Mouse (Mus musculus): Measurements from ENCODE around the gene Pbrm1.

DNA sequence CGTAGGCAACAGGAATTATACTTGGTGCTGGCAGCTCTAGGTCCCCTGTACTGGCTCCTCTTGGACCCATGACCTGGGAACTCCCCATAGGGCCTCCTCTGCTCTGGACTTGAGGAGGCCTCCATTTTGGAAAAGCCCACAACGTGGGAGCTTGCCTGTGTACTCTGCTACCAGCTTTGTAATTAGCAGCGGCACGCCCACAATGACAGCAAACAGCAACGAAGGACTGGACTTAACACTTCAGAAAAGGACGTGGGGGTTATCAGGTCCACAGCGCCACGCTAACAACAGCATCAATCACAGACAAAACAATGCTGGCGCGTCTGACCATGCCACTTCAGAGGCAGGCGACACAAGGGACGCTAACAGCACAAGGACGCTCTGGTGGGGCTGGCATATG lies 152.0 kb downstream of the Pbrm1 start:
- no peak for TF ChIP-seq GATA1 (IDR thresholded peaks at IDR 0.05; ENCODE audit: borderline replicate concordance, low read length)
- no peak for TF ChIP-seq FLI1 (IDR thresholded peaks at IDR 0.05; ENCODE audit: low read length)

Measured in megakaryocyte, embryonic 14.5 days (primary cell).